Mouse (Mus musculus) liver, postnatal 0 days (tissue): ENCODE measurements around the gene Eml1.

Experiments used
- CTCF ChIP-seq: sonication (generic); IDR thresholded peaks from 2 replicates; pipeline ENCODE4 v1.5.1; 2016; ENCODE audit warnings: antibody characterized with exemption, low read depth
- EP300 ChIP-seq: IDR thresholded peaks from 2 replicates; pipeline ENCODE4 v1.6.1; 2016; ENCODE audit warnings: antibody characterized with exemption, low read depth, mild to moderate bottlenecking

- TF ChIP-seq CTCF, result peak; percentile 14; the same call in 1 of the 2 replicates
- 0 out of 2 replicates have a peak, but pooled peaks have one; percentile 20 for TF ChIP-seq EP300
Measured at GRCm38 (mm10) chr12:108370596-108371428, at the start of gene Eml1.
